In the genomic region with DNA sequence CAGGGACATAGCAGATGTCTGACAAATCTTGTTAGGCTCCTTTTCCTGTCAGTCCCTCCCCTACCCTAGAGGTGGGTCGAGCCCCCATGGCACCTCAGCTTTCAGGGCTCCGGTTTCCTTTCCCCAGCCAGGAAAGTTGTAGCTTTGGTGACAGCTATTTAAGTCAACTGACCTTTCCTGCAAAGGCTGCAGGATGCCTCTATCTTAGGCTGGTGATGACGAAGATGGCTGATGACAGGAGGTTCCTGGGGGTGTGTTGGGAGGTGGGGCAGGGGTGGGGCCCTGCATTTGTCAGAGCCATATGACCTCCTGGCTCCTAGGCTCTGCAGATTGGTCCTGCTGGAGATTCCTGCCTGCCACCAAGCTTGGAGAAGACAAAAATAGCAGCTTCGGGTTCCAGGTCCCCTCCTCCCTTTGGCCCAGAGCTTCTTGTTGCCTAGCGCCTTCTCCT, we compare ENCODE assay signal across 15 mouse cellular contexts. TPM values are rescaled to one million over a fixed set of nuclear protein-coding genes. Genes with fewer than 3 reads are reported as not detected.
A peak's percentile ranks its signal among the peaks of the same experiment; 100 is the strongest.
DNase-seq lines count a peak whose midpoint lies in the region; ATAC-seq lines count a peak whose summit lies in the region.
"Had no signal": no experiment of that assay in that cellular context is flagged by ENCODE, and none has a peak within 500 bp of the region (broad histone marks: within the 10 kb centered on the region; RNA-seq: fewer than 3 reads in every experiment).

No protein-coding gene starts in this region.

- H3K4me3 ChIP-seq in lung, embryonic 15.5 days, result no peak overlapping the region
- no peak overlapping the region for H3K4me3 ChIP-seq in heart, embryonic 13.5 days
- H3K4me3 ChIP-seq in forebrain, embryonic 16.5 days (replicated peaks; ENCODE audit: low read length), result no peak overlapping the region
- H3K4me3 ChIP-seq: neural tube, embryonic 15.5 days had no signal

- no peaks in the 10 kb centered on the region for H3K36me3 ChIP-seq in lung, embryonic 15.5 days
- H3K36me3 ChIP-seq in heart, embryonic 13.5 days, result no peaks in the 10 kb centered on the region
- H3K36me3 ChIP-seq in forebrain, embryonic 16.5 days (ENCODE audit: control insufficient read depth, insufficient read depth), result no peaks in the 10 kb centered on the region
- H3K36me3 ChIP-seq: neural tube, embryonic 15.5 days had no signal

- no peak overlapping the region for H3K9ac ChIP-seq in lung, embryonic 15.5 days
- H3K9ac ChIP-seq in heart, embryonic 13.5 days, result no peak overlapping the region
- no peak overlapping the region for H3K9ac ChIP-seq in forebrain, embryonic 16.5 days (replicated peaks; ENCODE audit: low read depth, low read length)
- H3K9ac ChIP-seq: neural tube, embryonic 15.5 days had no signal

- H3K27me3 ChIP-seq in lung, embryonic 15.5 days, result no peaks in the 10 kb centered on the region
- H3K27me3 ChIP-seq in heart, embryonic 13.5 days (replicated peaks), result no peaks in the 10 kb centered on the region
- H3K27me3 ChIP-seq in forebrain, embryonic 16.5 days (replicated peaks; ENCODE audit: control insufficient read depth, insufficient read depth, low read length), result no peaks in the 10 kb centered on the region
- H3K27me3 ChIP-seq: neural tube, embryonic 15.5 days had no signal

- H3K4me1 ChIP-seq in lung, embryonic 15.5 days, result no peaks in the 10 kb centered on the region
- H3K4me1 ChIP-seq in heart, embryonic 13.5 days, result peaks cover 19% of the 10 kb centered on the region
- no peaks in the 10 kb centered on the region for H3K4me1 ChIP-seq in forebrain, embryonic 16.5 days (replicated peaks; ENCODE audit: control insufficient read depth, insufficient read depth, low read length)
- H3K4me1 ChIP-seq: neural tube, embryonic 15.5 days had no signal

- 24% methylated on average over 5 of the region's 5 CpGs for WGBS in lung, embryonic 15.5 days
- WGBS in heart, embryonic 13.5 days, result 2% methylated on average over 5 of the region's 5 CpGs
- 71% methylated on average over 5 of the region's 5 CpGs for WGBS in forebrain, embryonic 16.5 days

- H3K9me3 ChIP-seq in lung, embryonic 15.5 days, result no peaks in the 10 kb centered on the region
- H3K9me3 ChIP-seq in heart, embryonic 13.5 days, result no peaks in the 10 kb centered on the region
- no peaks in the 10 kb centered on the region for H3K9me3 ChIP-seq in forebrain, embryonic 16.5 days (ENCODE audit: control insufficient read depth, low read length)
- H3K9me3 ChIP-seq: neural tube, embryonic 15.5 days had no signal

- H3K27ac ChIP-seq in lung, embryonic 15.5 days, result no peak overlapping the region
- H3K27ac ChIP-seq in heart, embryonic 13.5 days (replicated peaks), result peak overlapping the region; percentile 81
- no peak overlapping the region for H3K27ac ChIP-seq in forebrain, embryonic 16.5 days (ENCODE audit: low read length)
- H3K27ac ChIP-seq: hindbrain, postnatal 0 days; neural tube, embryonic 15.5 days had no signal

- DNase-seq in lung, postnatal 36 days, result no peak
- DNase-seq in gastrocnemius, adult 8-10 months (ENCODE audit: low spot score in 2 of 2), result peak; percentile 77 to 85
- DNase-seq in skeletal muscle tissue, adult 2 months (ENCODE audit: low read depth, low spot score), result peak; percentile 96
- DNase-seq in ovary, postnatal 36 days (ENCODE audit: low spot score), result no peak
- DNase-seq in left cerebral cortex, adult 9 months (ENCODE audit: low spot score in 2 of 2), result no peak
- DNase-seq: cerebellum, postnatal 25 days; kidney, postnatal 10 days; layer of hippocampus, postnatal 36 days had no signal

- peak; percentile 49; the same call in 1 of the 2 replicates for ATAC-seq in lung, embryonic 15.5 days (ENCODE audit: borderline replicate concordance, extremely low read depth, low FRiP score, low TSS enrichment)
- no peak; the same call in 1 of the 2 replicates for ATAC-seq in heart, embryonic 13.5 days (ENCODE audit: extremely low read depth, insufficient number of reproducible peaks, low FRiP score, low TSS enrichment)
- ATAC-seq in forebrain, embryonic 16.5 days, result no peak
- ATAC-seq: hindbrain, postnatal 0 days; midbrain, embryonic 16.5 days had no signal

- no peak overlapping the region for H3K4me2 ChIP-seq in lung, embryonic 15.5 days
- H3K4me2 ChIP-seq in heart, embryonic 13.5 days, result no peak overlapping the region
- H3K4me2 ChIP-seq in forebrain, embryonic 16.5 days (ENCODE audit: low read length), result no peak overlapping the region
- H3K4me2 ChIP-seq: neural tube, embryonic 15.5 days had no signal

RNA-seq across cellular contexts. Expression of gene Teddm2, which starts 22.6 kb away (rescaled TPM):
- 0.40 and 0.41 TPM in 2 replicates for polyA plus RNA-seq in lung, embryonic 15.5 days (2015; fragmentation: Nextera tagmentation; extraction: Ambion mirVana)
- 1 to 10 TPM; 1.7 to 2.9 (median 2.4) TPM for total RNA-seq in gastrocnemius, adult 8-10 months (2022)
- polyA plus RNA-seq in heart, embryonic 13.5 days (2015; fragmentation: Nextera tagmentation; extraction: Ambion mirVana), result 0.28 and 0.42 TPM in 2 replicates
- polyA plus RNA-seq in forebrain, embryonic 16.5 days (2015; fragmentation: Nextera tagmentation; extraction: Ambion mirVana), result 2.3 and 2.4 TPM in 2 replicates

RNA-seq across cellular contexts. Expression of gene Glul, which starts 22.9 kb away (rescaled TPM):
- 105 and 112 TPM in 2 replicates for polyA plus RNA-seq in lung, embryonic 15.5 days (2015; fragmentation: Nextera tagmentation; extraction: Ambion mirVana)
- 100 to 1,000 TPM; 294 to 919 (median 442) TPM for total RNA-seq in gastrocnemius, adult 8-10 months (2022)
- polyA plus RNA-seq in heart, embryonic 13.5 days (2015; fragmentation: Nextera tagmentation; extraction: Ambion mirVana), result 63.4 and 67.3 TPM in 2 replicates
- polyA plus RNA-seq in forebrain, embryonic 16.5 days (2015; fragmentation: Nextera tagmentation; extraction: Ambion mirVana), result 114 and 137 TPM in 2 replicates

RNA-seq across cellular contexts. Expression of gene Teddm1a, which starts 31.1 kb away (rescaled TPM):
- not detected in 2 replicates for polyA plus RNA-seq in lung, embryonic 15.5 days (2015; fragmentation: Nextera tagmentation; extraction: Ambion mirVana)
- not detected for total RNA-seq in gastrocnemius, adult 8-10 months (2022)
- not detected in 2 replicates for polyA plus RNA-seq in heart, embryonic 13.5 days (2015; fragmentation: Nextera tagmentation; extraction: Ambion mirVana)
- polyA plus RNA-seq in forebrain, embryonic 16.5 days (2015; fragmentation: Nextera tagmentation; extraction: Ambion mirVana), result 0.28 TPM in 1 of 2 replicates, not detected in the other
- total RNA-seq: hindbrain, postnatal 0 days; layer of hippocampus, postnatal 36 days had no signal
- polyA plus RNA-seq: hindbrain, postnatal 0 days; midbrain, embryonic 16.5 days; neural tube, embryonic 15.5 days; small intestine, adult 2 months had no signal

RNA-seq across cellular contexts. Expression of gene Teddm1b, which starts 48.5 kb away (rescaled TPM):
- 0.11 and 0.16 TPM in 2 replicates for polyA plus RNA-seq in lung, embryonic 15.5 days (2015; fragmentation: Nextera tagmentation; extraction: Ambion mirVana)
- total RNA-seq in gastrocnemius, adult 8-10 months (2022), result not detected
- 0.08 and 0.15 TPM in 2 replicates for polyA plus RNA-seq in heart, embryonic 13.5 days (2015; fragmentation: Nextera tagmentation; extraction: Ambion mirVana)
- polyA plus RNA-seq in forebrain, embryonic 16.5 days (2015; fragmentation: Nextera tagmentation; extraction: Ambion mirVana), result 1.1 and 1.5 TPM in 2 replicates
- total RNA-seq: hindbrain, postnatal 0 days had no signal
- polyA plus RNA-seq: small intestine, adult 2 months had no signal

Comparison
In these comparisons a context has a peak if more than half of its experiments do, and no peak if none do; other contexts are left out.
1. DNase-seq: peak in gastrocnemius, adult 8-10 months (2 of 2) and skeletal muscle tissue, adult 2 months (single experiment); none in lung, postnatal 36 days (single experiment), ovary, postnatal 36 days (single experiment) and left cerebral cortex, adult 9 months (0 of 2).